Mouse (Mus musculus): ENCODE results near the gene Shroom3. TPM values are rescaled to one million over a fixed set of nuclear protein-coding genes. Genes with fewer than 3 reads are reported as not detected.
A peak's percentile ranks its signal among the peaks of the same experiment; 100 is the strongest.

Gene Shroom3
- polyA plus RNA-seq, 1 experiment from 2014 or later, result 6.2 TPM

DNA sequence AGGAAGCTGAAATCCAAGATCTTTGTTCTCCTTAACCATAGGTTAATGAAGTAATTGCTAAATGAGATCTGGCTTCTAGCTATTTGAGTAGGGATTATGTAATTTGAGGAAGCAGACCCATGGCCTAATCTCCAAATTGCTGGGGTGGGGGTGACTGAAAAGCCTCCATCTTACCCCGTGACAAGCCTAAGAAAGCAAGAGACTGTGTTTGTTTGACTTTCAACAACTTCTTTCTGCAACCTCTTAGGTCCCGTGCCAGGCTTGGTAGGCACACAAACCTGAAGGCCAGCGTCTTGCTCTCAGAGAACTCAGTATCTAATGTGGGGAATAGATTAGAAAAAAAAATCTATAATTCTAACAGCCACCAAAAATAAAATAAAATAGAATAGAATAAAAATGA is 138.1 kb downstream of the Shroom3 start:
- H3K36me3 ChIP-seq, result no peaks in the 10 kb centered on the region
- H3K4me3 ChIP-seq, result no peak overlapping the region
- H3K27ac ChIP-seq, result no peak overlapping the region
- no peaks in the 10 kb centered on the region for H3K9me3 ChIP-seq
- no peak for ATAC-seq (ENCODE audit: low FRiP score, low read depth)
- H3K4me2 ChIP-seq (replicated peaks), result no peak overlapping the region
- 86% methylated on average over 3 of the region's 3 CpGs for WGBS
- H3K9ac ChIP-seq, result no peak overlapping the region
- H3K4me1 ChIP-seq, result no peaks in the 10 kb centered on the region
- H3K27me3 ChIP-seq (replicated peaks), result no peaks in the 10 kb centered on the region

DNA sequence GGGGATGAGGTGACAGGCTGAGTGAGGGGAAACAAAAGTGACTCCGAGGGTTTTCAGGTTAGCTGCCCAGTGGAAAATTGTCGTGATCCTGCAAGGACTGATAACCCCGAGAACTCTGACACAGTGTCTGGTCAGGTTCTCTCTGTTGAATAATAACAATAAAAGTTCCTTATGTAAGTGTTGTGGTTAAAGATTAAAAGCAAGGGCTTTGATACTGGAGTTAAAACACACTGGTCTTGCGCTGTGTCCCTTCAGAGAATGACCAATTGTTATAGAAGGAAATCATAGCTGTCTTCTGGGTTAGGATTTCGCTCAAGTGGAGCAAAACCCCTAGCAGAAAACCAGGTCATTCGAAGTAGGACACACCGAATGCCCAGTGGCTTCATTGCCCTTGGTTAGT is 140.3 kb downstream of the Shroom3 start:
- Histone ChIP-seq H3K27me3 (replicated peaks) (no peaks in the 10 kb centered on the region), H3K9me3 (no peaks in the 10 kb centered on the region), H3K36me3 (no peaks in the 10 kb centered on the region), H3K27ac (no peak overlapping the region), H3K4me1 (no peaks in the 10 kb centered on the region), H3K4me3 (no peak overlapping the region), H3K9ac (no peak overlapping the region), H3K4me2 (replicated peaks) (no peak overlapping the region)
- 78% methylated on average over 7 of the region's 7 CpGs for WGBS
- ATAC-seq (ENCODE audit: low FRiP score, low read depth), result no peak

DNA sequence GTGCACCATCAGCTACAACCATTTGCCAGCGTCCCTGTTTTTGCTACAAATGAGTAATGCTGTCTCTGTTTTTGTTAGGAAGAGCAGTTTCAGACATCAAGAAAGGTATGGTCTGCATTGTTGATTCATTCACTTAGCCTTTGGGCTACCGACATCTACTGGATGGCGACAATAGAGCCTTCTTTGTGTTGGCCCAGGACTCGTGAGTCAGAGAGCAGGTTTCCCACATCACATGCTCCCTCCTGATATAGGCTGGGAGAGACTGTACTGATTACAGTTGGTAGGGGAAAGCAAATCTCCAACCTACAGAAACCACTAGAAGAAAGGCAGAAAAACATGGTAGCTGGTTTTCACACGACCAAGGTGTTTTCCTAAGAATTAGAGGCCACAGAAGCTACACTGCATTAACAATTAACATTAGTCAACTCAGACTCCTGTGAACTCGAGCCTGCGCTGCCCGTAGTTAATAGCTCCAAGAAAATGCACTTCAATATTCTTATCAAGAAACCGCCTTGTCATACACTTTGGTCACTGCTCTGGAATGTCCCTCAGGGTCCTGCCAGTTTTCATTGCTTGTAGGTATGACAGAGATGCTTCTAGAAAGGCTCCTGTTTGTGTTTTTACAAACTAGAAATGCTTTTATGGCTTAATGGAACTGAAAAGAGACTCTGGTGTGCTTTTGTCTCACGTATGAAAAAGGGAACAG is 141.2 kb downstream of the Shroom3 start:
- Histone ChIP-seq H3K4me1 (no peaks in the 10 kb centered on the region), H3K9me3 (no peaks in the 10 kb centered on the region), H3K36me3 (no peaks in the 10 kb centered on the region), H3K4me2 (replicated peaks) (no peak overlapping the region), H3K27me3 (replicated peaks) (no peaks in the 10 kb centered on the region), H3K9ac (no peak overlapping the region), H3K4me3 (no peak overlapping the region), H3K27ac (no peak overlapping the region)
- ATAC-seq (ENCODE audit: low FRiP score, low read depth), result no peak
- WGBS, result 78% methylated on average over 10 of the region's 10 CpGs

DNA sequence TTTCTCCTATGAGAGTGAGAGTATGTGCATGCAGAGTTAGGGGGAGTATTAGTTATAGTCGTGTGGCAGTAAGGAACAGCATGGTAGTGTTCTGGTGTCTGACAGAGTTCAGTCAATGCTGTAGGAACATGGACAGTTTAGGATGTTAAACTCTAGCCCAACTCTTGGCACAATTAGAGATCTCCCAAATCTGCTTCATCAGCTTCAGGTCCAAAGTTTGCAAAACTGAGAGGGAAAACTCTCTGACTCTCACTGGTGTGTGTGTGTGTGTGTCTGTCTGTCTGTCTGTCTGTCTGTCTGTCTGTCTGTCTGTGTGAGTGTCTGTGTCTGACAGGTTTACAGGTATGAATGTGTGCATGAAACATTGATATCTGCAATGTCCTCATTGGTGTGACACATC is 147.2 kb downstream of the Shroom3 start:
- no peak overlapping the region for H3K4me2 ChIP-seq (replicated peaks)
- no peak overlapping the region for H3K27ac ChIP-seq
- H3K4me1 ChIP-seq, result no peaks in the 10 kb centered on the region
- H3K4me3 ChIP-seq, result no peak overlapping the region
- ATAC-seq (ENCODE audit: low FRiP score, low read depth), result no peak
- no peaks in the 10 kb centered on the region for H3K36me3 ChIP-seq
- H3K9ac ChIP-seq, result no peak overlapping the region
- no peaks in the 10 kb centered on the region for H3K27me3 ChIP-seq (replicated peaks)
- H3K9me3 ChIP-seq, result no peaks in the 10 kb centered on the region
- 76% methylated on average over 1 of the region's 1 CpGs for WGBS

DNA sequence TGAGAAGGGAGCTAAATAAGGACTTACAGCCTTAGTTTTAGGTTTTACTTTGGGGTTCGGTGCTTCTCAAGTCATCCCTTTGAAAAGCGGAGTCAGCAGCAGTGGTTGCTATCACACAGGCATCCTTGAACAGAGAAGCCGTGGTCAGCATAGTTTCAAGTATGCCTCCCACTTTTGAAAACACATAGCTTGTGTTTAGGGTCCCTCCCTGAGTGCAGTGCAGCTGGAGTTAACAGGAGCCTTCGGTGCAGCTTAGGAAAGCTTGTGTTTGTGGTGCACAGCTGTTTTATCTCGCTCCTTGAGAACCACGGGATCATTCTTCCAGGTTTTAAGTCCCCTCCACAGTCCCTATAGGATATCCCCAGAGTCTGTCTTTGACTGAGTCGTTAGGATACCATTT is 151.3 kb downstream of the Shroom3 start:
- Histone ChIP-seq H3K9me3 (no peaks in the 10 kb centered on the region), H3K36me3 (no peaks in the 10 kb centered on the region), H3K27ac (no peak overlapping the region), H3K4me2 (replicated peaks) (no peak overlapping the region), H3K4me1 (no peaks in the 10 kb centered on the region), H3K9ac (no peak overlapping the region), H3K27me3 (replicated peaks) (no peaks in the 10 kb centered on the region), H3K4me3 (no peak overlapping the region)
- ATAC-seq (ENCODE audit: low FRiP score, low read depth), result no peak
- 71% methylated on average over 7 of the region's 7 CpGs for WGBS

DNA sequence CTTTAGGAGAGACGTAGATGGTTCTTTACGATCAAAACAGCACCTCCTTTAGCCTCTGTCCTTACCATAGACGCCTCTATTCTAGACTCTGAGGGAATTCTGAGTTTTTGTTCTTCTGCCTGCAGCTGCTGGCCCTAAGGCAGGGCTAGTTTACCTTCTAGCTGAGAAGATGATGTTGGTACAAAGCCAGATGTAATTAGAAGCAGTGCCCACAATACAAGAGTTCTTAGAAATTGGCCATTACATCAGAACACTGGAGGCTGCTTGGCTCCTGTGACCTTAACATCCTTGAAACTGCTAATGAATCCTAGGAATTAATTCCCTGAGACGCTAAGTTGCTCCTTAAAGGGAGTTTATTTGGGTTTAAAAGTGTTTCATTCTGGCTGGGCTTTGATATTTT is 154.1 kb downstream of the Shroom3 start:
- 83% methylated on average over 4 of the region's 4 CpGs for WGBS
- H3K36me3 ChIP-seq, result no peaks in the 10 kb centered on the region

DNA sequence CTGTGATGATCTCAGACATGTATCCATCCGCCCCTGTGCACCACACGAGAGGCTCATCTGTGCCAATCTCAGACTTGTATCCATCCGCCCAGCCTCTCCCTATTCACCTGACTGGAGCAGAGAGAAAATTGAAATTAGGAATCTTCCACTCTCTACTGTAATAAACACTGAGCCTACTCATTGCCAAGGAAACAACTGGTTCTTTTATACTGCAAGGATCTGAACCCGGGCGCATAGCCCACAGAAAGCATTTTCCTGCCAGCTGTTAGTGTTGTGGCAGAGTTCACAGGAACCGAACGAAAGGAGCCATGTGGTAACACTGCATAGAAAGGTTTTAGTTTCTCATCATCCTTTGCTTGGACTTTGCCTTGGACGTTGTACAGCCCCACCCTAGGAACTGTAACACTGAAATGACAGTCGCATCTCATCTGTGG is 155.1 kb downstream of the Shroom3 start:
- Histone ChIP-seq H3K9me3 (no peaks in the 10 kb centered on the region), H3K27ac (no peak overlapping the region), H3K27me3 (replicated peaks) (no peaks in the 10 kb centered on the region), H3K36me3 (no peaks in the 10 kb centered on the region), H3K9ac (no peak overlapping the region), H3K4me2 (replicated peaks) (no peak overlapping the region), H3K4me1 (peaks cover 20% of the 10 kb centered on the region), H3K4me3 (no peak overlapping the region)
- ATAC-seq (ENCODE audit: low FRiP score, low read depth), result no peak
- WGBS, result 87% methylated on average over 9 of the region's 9 CpGs

More for the DNA sequence above, 154.1 kb downstream of the Shroom3 start:
- Histone ChIP-seq H3K27ac (no peak overlapping the region), H3K4me1 (peaks cover 9% of the 10 kb centered on the region; the same call in 1 of the 2 replicates), H3K27me3 (replicated peaks) (no peaks in the 10 kb centered on the region), H3K9me3 (no peaks in the 10 kb centered on the region), H3K9ac (no peak overlapping the region), H3K4me3 (no peak overlapping the region), H3K4me2 (replicated peaks) (no peak overlapping the region)
- no peak for ATAC-seq (ENCODE audit: low FRiP score, low read depth)

DNA sequence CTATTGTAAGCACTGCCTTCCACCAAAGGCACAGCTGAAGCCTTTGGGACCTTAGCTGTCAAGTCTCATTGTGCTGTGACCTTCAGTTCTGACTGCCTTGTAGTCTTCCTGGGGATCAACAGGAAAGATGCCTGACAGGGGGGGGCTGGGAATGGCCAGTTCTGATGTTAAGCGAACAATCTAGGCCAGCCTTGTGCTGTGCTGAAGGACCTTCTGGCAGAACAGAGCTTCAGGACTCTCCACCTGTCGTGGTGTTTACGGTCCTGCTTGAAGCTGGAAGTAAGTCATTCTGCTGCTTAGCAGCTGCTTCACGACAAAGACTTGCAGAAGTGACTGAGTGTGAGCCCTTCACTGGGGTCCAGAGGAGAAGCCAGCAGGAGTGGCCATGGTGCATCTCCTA is 156.1 kb downstream of the Shroom3 start:
- H3K4me1 ChIP-seq, result peaks cover 28% of the 10 kb centered on the region
- no peak overlapping the region for H3K4me3 ChIP-seq
- H3K36me3 ChIP-seq, result no peaks in the 10 kb centered on the region
- WGBS, result 72% methylated on average over 4 of the region's 4 CpGs
- no peaks in the 10 kb centered on the region for H3K9me3 ChIP-seq
- no peak overlapping the region for H3K9ac ChIP-seq
- H3K27ac ChIP-seq, result no peak overlapping the region
- ATAC-seq (ENCODE audit: low FRiP score, low read depth), result no peak
- H3K4me2 ChIP-seq (replicated peaks), result no peak overlapping the region
- H3K27me3 ChIP-seq (replicated peaks), result no peaks in the 10 kb centered on the region

DNA sequence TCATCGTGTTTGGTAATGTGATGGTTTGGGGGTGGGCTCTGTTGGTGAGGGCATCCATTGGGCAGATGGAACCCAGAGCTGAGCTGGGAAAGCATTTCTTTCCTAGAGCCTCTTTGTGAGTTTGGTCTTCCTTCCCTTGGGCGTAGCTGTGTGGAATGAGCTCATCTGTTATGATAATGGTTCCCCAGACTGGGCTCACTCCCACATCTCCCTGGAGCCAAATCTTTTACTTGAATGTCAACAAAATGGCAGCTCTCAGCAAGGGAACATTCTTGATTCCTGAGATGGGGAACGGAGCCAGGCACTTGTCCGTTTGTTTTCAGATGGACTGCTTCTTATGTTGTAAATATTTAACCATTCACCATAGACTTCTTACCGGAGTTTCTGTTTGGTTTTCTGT is 158.2 kb downstream of the Shroom3 start:
- Histone ChIP-seq H3K27ac (no peak overlapping the region), H3K9me3 (no peaks in the 10 kb centered on the region), H3K9ac (no peak overlapping the region), H3K4me3 (no peak overlapping the region), H3K27me3 (replicated peaks) (no peaks in the 10 kb centered on the region), H3K36me3 (no peaks in the 10 kb centered on the region), H3K4me2 (replicated peaks) (no peak overlapping the region), H3K4me1 (peaks cover 33% of the 10 kb centered on the region)
- 55% methylated on average over 5 of the region's 5 CpGs for WGBS
- ATAC-seq (ENCODE audit: low FRiP score, low read depth), result no peak

DNA sequence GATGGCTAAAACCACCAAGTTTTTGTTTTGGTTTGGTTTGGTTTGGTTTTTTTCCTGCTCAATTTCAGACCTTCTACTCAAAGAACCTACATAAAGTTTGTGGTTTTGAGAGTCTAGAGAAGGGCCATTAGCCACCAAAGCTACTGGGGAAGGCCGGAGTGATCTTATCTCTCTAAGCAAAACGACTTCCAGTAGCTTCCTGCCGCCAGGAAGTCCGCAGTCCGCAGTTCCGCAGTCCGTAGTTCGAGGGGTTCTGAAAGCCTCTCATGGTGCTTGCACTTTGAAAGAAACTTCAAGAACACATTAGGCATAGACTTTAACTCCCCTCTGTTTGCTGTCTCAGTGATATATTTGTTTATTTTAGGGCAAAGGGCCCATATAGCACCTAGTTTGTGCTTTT is 159.2 kb downstream of the Shroom3 start:
- no peak for ATAC-seq (ENCODE audit: low FRiP score, low read depth)
- no peak overlapping the region for H3K4me3 ChIP-seq
- no peak overlapping the region for H3K27ac ChIP-seq
- peaks cover 33% of the 10 kb centered on the region for H3K4me1 ChIP-seq
- no peaks in the 10 kb centered on the region for H3K27me3 ChIP-seq (replicated peaks)
- 60% methylated on average over 8 of the region's 8 CpGs for WGBS
- H3K9me3 ChIP-seq, result no peaks in the 10 kb centered on the region
- no peak overlapping the region for H3K4me2 ChIP-seq (replicated peaks)
- H3K9ac ChIP-seq, result no peak overlapping the region
- no peaks in the 10 kb centered on the region for H3K36me3 ChIP-seq

DNA sequence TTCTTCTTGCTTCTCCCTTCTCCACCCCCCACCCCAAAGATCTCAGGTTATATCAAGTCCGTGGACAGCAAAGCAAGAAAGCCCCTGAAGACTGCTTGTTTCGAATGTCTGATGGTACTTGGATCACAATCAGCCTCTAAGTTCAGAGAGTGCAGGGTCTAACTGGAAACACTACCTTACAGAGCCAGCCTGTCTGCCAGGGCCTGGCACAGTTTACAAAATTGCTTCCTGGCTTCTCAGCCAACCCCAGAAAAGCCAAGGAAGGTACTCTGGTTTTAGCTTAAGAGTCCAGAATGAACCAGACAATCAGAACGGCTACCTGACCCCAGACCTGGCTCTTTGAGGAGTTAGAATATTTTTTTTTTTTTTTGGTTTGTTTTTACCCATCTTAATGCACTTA is 159.6 kb downstream of the Shroom3 start:
- no peak overlapping the region for H3K4me3 ChIP-seq
- peaks cover 33% of the 10 kb centered on the region for H3K4me1 ChIP-seq
- no peak overlapping the region for H3K27ac ChIP-seq
- no peak overlapping the region for H3K9ac ChIP-seq
- WGBS, result 58% methylated on average over 3 of the region's 3 CpGs
- H3K4me2 ChIP-seq (replicated peaks), result no peak overlapping the region
- no peak for ATAC-seq (ENCODE audit: low FRiP score, low read depth)
- H3K9me3 ChIP-seq, result no peaks in the 10 kb centered on the region
- H3K36me3 ChIP-seq, result no peaks in the 10 kb centered on the region
- H3K27me3 ChIP-seq (replicated peaks), result no peaks in the 10 kb centered on the region

DNA sequence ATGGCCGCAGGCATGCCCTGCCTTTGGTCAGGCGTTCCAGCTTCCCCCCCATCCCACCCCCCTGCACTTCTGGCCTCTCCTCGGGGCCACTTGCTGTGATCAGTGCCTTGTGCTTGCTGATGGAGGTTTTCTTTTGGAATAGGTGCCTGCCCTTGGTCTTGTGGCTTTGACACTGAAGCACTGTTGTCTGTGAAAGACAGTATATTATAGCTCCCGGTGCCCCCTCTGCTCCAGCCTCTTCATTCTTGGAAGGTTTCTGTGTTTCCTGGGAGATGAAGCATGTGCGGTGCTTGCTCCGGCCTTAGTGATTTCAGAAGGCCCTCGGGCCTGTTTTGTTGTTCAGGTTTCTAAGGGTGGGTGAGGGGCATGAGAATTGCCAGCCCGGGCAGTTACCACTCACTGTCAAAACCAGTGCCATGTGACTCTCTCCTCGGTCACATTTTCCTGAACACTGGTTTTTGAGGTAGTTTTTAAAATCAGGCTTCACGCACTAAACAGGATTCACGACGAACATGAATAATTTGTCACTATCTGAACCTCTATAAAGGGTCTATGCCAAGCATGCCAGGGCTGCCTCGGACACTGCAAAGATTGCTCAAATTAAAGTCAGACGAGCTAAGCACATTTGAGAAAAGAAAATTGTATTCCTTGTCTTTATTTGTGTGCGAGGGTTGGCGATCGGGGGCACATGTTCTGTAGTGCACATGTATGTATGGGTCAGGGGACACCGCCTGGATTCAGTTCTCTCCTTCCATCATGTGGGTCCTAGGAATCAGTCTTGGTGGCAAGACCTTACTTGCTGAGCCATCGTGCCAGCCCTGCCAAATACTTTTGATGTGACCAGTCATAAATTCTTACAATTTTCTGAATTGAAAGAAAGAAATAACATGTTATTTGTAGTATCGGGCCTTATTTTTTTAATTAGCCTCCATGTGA is 160.9 kb downstream of the Shroom3 start:
- Histone ChIP-seq H3K27me3 (replicated peaks) (no peaks in the 10 kb centered on the region), H3K4me1 (peaks cover 33% of the 10 kb centered on the region), H3K36me3 (no peaks in the 10 kb centered on the region), H3K27ac (no peak overlapping the region), H3K4me3 (no peak overlapping the region), H3K9ac (no peak overlapping the region), H3K4me2 (replicated peaks) (peak overlapping the region; percentile 24; the same call in 1 of the 2 replicates), H3K9me3 (no peaks in the 10 kb centered on the region)
- ATAC-seq (ENCODE audit: low FRiP score, low read depth), result peak; percentile 90
- WGBS, result 32% methylated on average over 20 of the region's 20 CpGs
